Mouse (Mus musculus): ENCODE results near the gene Vtn.

Gene Vtn

DNA sequence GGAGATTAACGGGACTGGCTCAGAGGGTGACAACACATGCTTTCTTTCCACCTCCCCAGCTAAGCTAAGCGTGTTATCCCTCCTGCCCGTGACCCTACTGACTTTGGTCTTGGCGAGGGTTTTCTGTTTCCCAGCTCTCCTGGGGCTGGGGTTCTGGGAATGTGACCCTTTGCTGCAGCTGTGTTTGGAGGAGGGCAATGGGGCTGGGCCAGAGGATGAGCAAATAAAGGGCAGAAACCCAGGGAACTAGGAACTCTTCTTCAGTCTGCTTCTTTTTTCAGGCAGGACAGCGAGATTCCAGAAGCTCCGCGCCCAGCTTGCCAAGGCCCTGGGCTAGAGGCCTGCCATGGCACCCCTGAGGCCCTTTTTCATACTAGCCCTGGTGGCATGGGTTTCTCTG is at the start of gene Vtn:
Vtn (plus strand) TSS at position 88 of the 400 bp plus-strand sequence.
- no peak for DNase-seq (ENCODE audit: low spot score in 2 of 2)

DNA sequence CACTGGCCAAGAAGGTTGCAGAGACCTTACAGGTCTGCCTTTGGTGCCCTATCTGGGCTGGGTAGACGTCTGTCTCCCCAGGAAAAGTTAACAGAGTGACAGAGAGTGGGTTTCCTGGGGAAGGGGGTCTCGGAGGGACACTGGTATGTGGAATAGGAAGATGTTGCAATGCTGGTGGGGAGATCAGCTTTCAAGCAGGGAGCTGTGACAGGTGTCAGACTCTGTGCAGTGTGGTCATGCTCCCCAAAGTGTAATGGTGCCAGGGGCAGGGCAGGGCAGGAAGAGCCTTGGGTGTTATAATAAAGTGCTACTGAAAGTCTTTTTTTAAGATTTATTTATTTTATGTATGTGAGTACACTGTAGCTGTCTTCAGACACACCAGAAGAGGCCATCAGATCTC is 48.6 kb upstream of the Vtn start:
- no peak for DNase-seq (ENCODE audit: low spot score in 2 of 2)

DNA sequence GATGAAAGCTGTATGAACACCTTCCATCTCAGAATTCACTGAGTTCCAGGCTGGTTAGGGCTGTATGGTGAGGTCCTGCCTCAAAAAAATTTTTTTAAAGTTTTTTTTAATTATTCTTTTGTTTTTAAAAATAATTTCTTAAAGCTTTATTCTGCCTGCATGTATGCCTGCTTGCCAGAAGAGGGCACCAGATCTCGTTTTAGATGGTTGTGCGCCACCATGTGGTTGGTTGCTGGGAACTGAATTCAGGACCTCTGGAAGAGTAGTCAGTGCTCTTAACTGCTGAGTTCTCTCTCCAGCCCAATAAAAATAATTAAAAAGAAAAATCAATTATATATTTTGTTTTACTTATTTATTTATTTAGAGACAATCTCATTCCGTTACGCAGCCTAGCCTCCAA is 45.2 kb upstream of the Vtn start:
- peak; percentile 69 to 86 for DNase-seq (ENCODE audit: low spot score in 2 of 2)

DNA sequence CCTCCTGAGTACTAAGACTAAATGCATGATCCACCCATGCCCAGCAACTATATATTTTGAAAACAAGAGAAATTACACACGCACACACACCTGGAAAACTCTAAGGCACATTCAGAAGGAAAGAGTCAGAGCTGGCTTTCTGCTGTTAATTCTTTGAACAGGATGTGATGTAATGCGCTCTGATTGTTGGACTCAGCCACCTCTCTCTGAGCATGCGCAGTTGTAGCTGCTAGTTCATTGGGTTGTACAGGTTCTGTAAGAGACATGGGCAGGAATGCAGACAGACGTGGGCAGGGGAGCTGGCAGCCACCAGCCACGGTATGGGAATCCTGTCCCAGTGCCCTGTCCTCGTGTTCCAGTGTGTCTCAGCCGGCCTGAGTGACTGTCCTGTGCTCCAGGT is 44.6 kb upstream of the Vtn start:
- no peak for DNase-seq (ENCODE audit: low spot score in 2 of 2)

DNA sequence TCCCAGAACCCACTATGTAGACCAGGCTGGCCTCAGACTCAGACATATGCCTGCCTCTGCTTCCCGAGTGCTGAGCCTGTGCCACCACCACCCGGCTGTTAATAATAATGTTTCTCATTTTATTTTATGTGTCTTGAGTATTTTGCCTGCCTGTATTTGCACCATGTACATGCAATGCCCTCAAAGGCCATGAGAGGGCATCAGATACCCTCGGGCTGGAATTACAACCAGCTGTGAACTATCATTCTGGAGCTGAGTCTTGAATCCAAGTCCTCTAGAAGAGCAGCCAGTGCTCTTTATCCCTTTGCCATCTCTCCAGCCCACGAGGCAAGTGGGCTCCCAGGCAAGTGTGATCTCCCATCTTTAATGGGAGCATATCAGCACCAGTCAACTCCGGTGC is 43.6 kb upstream of the Vtn start:
- no peak for DNase-seq (ENCODE audit: low spot score in 2 of 2)

DNA sequence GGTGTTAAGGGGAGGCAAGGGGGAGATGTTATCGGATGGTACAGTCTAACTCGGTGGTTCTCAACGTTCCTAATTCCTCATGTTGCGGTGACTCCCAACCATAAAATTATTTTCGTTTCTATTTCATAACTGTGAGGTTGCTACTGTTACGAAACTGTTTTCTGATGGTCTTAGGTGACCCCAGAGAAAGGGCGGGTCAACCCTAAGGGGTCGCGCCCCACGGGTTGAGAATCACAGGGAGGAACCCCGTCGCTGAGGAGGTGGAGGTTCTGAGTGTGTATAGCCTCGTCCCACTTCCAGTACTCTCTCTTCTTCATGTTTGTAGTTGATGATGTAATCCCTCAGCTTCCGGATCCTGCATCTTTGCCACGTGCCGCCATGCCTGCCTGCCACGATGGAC is 40.2 kb upstream of the Vtn start:
- DNase-seq (ENCODE audit: low spot score in 2 of 2), result no peak

DNA sequence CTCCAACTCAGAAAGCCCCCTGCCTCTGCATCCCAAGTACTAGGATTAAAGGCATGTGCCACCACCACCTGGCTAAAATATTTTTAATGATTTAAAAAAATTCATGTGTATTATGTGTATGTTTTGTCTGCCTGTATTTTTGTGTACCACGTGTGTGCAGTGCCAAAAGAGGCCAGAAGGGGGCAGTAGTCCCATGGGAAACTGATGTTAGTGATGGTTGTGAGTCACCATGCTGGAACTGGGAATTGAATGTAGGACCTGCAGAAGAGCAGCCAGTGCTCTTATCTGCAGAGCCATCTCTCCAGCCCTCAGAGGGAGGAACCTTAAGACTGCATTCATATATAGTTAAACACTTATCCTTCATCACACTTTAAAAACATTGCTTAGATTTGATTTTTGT is 37.0 kb upstream of the Vtn start:
- no peak for DNase-seq (ENCODE audit: low spot score in 2 of 2)

DNA sequence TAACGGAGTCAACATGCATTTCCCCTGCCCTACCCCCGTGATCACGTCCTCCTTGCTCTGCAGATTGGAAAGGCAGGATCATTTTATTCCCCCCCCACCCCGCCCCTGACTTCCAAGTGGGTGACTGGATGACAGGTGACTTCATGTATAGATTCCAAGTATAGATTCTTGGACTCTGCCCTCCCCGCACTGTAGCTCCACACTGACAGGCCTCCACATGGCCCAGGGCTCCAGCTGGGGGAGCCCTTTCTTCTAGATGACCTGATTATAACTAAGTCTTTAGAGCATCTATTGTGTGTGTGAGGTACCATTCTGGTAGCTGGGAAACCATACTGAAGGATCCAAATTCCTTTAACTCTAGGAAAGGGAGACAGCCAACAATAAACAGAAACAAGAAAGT is 36.2 kb upstream of the Vtn start:
- DNase-seq (ENCODE audit: low spot score in 2 of 2), result no peak

DNA sequence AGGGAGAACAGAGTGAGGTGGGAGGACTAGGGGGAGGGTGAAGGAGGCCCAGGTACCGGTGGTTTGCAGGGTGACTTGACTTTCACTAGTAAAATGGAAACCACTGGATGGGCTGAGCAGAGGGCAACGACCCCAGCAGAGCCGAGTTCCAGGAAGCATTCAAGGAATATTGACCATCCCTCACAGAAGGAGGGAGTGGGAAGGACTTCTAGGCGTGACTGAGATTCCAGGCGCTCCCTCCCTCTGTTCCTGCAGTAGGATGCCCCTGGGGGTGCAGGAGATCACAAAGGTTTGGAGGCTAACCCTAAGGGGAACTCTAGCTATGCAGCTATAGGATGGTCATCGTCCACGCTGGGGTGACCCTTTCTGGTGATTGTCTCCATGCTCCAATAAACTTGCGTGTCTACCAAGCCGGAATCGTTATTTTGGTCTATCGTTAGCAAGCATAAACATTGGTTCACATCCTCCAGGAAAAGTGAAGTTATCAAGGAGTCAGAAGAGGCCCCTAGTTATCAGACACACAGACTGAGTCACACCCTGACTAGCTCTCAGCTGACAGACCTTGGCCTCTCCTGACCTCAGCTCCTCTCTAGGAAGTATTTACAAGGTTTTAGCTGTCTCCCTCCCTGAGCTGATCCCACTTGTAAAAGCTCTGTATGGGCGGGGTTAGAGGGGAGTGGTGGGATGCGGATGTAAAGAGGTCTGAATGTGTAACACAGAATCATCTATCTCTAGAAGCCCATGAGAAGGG is 35.4 kb upstream of the Vtn start:
- no peak for DNase-seq (ENCODE audit: low spot score in 2 of 2)

DNA sequence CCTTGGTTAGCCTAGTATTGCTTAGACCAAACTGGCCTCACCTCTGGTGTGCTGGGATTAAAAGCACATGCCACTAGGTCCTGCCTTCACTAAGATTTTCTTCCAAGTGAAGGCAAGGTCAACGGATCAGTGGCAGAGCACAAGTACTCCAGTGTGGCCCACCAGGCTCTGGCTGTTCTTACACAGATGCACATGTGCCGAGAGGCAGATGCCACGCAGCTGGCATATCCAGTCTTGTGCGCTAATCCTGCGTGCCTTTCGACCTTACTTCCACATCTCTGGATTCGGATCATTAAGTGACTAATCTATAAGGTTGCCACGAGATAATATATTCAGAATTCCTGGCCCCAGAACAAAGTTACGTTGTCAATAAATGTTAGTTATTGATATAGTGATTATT is 33.8 kb upstream of the Vtn start:
- no peak for DNase-seq (ENCODE audit: low spot score in 2 of 2)

DNA sequence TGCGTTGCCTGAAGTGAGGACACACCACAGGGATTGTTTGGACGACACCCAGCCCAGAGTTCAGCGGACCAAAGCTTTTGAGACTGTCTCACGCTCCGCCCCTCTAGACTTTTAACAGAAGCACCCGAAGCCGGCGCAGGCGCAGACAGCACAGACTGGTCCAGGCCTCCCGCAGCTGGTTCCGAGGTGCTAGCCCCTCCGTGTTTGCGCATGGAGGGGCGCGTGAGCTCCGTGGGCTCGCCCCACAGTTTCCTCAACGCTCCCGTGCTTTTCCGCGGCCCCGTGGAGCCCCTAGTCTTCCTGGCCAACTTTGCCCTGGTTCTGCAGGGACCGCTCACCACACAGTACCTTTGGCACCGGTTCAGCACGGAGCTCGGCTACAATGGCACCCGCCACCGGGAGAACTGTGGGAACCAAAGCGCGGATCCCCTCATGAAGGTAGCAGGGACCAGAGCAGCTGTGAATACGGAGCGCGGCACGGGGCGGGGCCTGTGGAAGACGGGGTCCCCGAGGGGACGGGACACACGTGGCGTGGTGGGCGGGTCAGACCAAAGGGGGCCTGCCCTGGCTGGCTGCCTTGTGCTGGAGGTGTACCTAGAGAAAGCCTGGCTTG is 33.2 kb upstream of the Vtn start, which contains the start of gene Slc46a1:
Slc46a1 (plus strand) TSS at position 130 of the 613 bp plus-strand sequence.
- peak; percentile 69 to 84 for DNase-seq (ENCODE audit: low spot score in 2 of 2)

DNA sequence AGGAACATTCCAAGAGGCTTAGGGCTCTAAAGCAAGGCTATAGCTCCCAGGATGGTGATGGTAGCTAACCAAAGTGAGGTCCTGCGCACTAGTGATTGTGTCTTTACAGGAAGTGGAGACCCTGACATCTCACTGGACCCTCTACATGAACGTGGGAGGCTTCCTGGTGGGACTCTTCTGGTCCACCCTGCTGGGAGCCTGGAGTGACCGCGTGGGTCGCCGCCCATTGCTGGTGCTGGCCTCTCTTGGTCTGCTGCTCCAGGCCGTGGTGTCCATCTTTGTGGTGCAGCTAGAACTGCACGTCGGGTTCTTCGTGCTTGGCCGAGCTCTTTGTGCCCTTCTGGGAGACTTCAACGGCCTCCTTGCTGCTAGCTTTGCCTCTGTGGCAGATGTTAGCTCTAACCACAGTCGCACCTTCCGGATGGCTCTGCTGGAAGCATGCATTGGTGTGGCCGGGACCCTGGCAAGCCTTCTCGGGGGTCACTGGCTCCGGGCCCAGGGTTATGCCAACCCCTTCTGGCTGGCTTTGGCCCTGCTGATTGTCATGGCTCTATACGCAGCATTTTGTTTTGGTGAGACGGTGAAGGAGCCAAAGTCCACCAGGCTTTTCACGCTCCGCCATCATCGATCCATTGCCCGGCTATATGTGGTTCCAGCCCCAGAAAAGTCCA is 32.5 kb upstream of the Vtn start:
- no peak for DNase-seq (ENCODE audit: low spot score in 2 of 2)

DNA sequence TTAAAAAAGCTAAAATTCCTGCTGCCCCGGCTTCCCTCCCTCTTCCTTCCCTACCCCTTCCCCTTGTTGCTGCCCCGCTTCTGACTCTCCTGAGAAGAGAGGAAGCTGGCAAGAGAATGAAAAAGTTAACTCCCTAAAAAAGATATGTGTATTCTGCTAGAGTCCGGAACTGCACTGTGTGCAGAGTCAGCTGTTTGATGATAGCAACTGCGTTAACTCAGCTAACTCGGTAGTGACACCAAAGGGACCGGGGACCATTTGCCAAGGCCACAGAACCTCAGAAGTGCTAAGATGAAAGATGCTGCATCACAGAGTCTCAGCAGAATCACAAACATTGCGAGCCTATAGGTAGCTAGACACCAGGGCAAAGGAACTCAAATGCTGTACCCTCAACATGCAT is 31.4 kb upstream of the Vtn start:
- no peak for DNase-seq (ENCODE audit: low spot score in 2 of 2)

DNA sequence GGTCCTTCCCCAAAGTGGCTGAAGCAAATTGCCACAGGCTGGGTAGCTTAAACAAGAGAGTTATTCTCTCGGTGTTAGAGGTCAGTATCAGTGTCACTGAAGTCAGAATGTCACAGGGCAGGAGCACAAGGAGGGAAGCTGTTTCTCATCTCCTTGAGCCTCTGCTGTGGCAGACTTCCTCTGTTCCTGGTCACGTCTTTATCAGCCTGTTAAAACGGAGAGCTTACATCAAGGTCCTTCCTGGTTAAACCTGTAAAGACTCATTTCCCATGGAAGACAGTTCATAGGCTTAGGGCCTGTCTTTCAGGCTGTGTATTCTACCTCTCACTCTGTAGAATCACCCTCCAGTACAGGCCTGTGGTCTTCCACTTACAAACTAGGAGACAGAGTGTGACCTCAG is 31.0 kb upstream of the Vtn start:
- no peak for DNase-seq (ENCODE audit: low spot score in 2 of 2)

DNA sequence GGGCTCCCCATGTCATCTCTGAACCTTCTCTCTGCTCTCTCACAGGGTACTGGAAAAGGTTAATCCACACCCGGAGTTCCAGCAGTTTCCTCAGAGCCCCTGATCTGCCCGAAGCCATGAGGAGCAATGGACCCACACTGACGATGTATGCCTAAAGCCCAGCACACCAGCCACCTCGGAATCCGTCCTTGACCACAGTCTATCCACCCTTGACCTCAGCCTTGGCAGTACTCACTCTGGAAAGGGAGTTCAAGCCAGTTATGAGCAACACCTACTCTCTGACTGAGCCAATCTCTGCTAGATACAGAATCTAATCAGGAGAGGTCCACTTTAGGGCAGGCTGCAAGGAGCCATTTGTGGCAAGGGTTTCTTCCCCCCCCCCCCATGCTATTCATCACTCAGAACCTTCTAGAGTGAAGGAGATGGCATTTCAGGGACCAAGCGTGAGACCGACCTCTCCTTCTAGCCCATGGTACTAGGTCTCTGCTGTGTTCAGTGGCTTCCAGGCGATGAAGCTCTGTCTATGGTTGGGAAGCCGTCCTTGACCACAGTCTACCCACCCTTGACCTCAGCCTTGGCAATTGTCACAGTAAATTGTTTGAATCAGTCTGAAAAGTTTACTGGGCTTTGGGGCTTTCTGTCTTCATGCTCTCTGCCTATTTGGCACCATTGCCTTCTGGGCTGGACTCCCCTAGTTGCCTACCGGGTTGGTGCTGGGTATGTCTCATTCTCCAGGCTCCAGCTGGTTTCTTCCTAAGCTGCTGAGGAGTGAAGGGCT is 27.4 kb upstream of the Vtn start:
- no peak for DNase-seq (ENCODE audit: low spot score in 2 of 2)

DNA sequence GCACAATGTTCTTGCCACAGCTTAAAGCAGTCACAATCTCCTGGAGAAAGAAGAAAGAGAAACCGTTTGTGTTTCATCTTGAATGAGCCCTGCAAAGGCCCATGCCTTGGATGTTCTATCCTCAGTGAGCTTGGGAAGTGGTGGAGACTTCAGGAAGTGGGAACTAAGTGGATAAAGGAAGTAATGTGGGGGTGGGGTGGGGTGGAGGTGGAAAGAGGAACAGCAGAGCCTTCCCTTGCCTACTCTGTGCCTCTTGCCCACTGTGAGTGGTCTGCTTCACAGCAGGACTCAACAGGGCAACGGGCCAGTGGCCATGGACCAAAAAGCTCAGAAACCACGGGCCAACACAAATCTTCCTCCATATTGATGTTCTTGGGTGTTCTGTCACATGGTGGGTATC is 23.6 kb upstream of the Vtn start:
- no peak for DNase-seq (ENCODE audit: low spot score in 2 of 2)

DNA sequence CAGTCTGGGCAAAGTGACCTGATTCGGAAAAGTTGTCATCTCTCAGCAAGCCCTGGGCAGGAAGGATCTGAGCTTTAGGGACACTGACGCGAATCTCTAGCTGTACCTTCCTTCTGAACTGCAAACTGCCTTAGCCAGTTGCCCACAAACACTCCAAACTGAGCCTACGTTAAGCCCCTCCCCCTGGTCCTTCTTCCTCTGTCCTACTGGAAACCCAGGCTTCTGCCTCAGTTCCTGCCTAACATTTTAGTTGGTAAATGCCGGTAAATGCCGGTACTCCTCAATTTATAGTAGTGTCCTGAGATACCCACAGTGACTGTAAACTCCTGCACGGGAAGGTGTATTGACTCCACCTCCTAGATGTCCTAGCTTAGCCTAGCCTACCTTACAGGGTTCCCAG is 15.3 kb upstream of the Vtn start:
- no peak for DNase-seq (ENCODE audit: low spot score in 2 of 2)

DNA sequence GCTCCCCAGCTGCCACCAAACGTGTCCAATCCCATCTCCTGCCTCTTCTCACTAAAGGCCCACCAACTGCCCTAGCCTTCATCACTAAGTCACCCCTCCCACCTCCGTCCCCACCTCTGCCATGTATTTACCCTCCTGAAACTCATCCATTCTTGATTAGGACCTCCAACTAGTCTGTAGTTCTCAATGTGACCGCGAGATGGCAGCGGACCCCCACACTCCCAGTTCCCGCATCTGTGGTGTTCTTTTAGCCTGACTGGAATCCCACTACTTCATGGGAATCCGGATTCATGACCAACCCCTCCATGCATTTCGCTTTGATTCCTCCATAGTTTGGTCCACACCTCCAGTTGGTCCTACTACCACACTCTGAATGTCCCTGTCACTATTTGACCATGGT is 10.7 kb upstream of the Vtn start:
- peak; percentile 52 to 79 for DNase-seq (ENCODE audit: low spot score in 2 of 2)

DNA sequence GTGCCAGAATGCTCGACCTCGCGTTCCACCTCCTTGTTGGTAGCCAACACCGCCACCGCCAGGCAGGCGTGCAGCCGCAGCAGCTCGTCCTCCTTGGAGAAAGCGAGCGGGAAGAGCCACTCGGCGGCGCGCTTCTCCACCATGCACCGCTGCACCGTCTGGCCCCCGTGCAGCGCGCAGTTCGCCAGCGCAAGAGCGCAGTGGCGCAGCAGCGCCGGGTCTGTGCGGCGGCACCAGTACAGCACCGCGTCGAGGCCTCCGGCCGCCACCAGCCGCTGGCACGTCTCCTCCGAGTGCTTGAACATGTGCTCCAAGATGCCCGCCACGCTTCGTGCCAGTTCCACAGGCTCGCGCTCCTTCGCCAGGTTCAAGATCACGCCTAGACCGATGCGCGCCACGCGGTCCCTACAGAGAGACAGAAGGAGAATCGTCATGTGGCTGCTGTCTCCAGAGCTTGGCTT is 8.1 kb upstream of the Vtn start:
- no peak for DNase-seq (ENCODE audit: low spot score in 2 of 2)

DNA sequence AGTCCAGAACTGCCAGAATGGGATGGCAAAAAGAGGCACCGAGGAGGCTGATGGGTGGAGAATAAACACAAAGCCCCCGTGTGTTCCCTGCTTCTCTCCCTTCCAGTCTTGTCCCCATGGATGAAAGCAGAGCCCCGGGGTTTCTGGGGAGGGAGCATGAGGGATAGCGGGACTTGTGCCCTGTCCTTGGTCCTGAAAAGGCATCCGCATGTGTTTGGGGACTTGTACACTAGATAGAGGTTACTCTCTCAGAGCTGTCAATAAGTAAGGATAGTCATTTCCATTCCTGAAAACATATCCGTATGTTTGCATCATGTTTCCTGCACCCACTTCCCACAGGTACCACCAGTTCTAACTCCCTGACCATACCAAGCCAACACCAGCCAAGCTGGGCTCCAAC is 3.0 kb upstream of the Vtn start:
- DNase-seq (ENCODE audit: low spot score in 2 of 2), result no peak

DNA sequence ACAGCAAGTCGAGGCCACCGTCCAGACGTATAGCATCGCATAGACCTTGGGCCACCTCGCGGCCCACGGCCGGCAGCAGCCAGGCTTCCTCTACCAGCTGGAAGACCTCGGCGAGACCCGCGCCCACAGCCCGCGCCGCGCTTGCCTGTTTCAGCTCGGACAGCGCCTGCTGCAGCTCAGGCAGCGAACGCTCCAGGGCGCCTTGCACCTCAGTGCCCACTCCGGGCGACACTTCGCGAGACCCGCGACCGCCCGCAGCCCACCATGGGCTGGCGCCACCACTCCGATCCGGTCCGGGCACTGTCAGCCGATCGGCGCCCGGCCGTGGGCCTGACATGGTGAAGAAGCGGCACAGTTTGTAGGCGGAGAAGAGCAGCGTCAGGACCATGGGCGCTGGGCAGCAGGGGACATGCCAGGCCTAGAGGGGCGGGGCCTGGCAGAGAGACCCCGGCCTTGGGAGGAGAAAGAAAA is 1.8 kb upstream of the Vtn start:
- peak in 1 of 2 experiments; percentile 69 for DNase-seq (ENCODE audit: low spot score in 2 of 2)

All from spleen, postnatal 4 days (tissue).